Mouse (Mus musculus): ENCODE results near the gene Chst1.

Gene Chst1

DNA sequence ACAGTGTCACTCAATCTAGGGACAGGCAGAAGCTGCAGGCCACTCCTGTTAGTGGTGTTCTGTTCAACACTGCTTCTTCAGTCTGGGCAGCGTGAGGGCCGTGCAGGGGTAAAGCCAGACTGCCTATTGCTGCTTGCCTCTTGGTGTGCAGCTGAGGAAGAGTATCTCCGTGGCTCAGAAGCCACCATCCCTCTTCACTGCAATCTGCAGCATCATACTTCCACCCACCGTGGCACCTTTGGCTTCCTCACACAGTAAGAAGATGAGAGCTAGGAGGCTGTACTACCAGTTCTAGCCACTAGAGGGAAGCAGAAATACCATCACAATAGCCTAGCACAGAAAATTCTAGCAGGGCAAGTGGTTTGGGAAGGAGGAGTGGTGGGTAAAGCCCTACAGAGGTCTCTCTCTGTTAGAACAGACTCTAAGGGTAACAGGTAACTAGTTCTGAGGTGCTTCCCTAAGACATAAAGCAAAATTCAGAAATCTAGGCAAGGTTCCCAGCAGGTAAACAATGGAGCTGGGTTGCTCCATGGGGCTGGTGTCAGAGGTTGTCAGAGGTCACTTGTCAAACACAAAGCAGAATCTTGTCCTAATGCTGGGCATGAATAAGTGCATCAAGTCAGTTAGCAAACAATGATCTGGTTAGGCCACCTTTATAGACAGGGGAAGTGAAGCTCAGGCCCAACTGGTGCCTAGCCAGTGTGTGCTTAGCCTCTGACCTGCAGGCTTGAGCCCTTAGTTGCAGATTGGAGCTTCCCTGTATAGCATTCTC lies 9.5 kb downstream of the Chst1 start:
- in situ Hi-C loops (cut with MboI; ENCODE audit: unreplicated experiment in 2 of 2): no loop called here

DNA sequence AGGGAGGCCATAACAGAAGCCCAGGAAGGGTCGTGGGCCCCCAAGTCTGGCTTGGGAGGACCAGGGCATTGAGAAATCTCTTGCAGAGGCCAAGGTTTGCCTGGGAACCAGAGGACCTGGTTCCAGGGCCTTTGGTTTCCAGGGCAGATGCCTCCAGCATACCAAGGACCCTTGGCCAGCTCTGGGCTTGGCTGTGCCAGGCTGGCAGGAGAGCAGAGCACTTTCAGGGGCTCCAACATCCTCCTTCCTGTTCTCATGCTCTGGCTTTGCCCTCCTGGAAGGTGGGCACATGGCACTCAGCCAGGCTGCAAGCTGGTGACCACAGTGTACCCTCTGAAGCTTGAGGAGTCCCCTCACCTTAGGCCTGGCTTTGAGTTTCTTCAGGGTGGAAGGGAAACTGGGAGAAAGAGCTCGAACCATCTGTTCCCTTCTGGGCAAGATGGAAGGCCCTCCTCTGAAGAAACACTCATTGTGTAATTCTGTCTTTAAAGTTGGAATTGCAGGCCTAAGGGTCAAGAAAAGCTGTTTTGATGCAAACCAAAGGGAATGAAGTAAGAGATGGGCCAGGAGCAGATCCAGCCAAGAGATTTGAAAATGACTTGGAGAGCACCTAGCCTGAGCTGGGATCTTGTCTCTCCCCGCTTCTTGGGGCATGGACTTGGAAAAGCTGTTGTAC lies 10.3 kb downstream of the Chst1 start:
- in situ Hi-C loops (cut with MboI; ENCODE audit: unreplicated experiment in 2 of 2): no loop called here

DNA sequence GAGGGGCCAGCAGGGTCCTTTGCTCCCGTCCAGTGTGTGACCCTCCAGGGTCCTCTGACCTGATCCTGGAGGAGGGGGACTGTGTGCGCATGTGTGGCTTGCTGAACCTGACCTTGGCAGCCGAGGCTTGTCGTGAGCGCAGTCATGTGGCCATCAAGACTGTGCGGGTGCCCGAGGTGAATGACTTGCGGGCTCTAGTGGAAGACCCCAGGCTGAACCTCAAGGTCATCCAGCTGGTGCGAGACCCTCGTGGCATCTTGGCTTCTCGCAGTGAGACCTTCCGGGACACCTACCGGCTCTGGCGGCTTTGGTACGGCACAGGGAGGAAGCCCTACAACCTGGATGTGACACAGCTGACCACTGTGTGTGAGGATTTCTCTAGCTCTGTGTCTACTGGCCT lies 14.1 kb downstream of the Chst1 start:
- in situ Hi-C loops (cut with MboI; ENCODE audit: unreplicated experiment in 2 of 2): no loop called here

DNA sequence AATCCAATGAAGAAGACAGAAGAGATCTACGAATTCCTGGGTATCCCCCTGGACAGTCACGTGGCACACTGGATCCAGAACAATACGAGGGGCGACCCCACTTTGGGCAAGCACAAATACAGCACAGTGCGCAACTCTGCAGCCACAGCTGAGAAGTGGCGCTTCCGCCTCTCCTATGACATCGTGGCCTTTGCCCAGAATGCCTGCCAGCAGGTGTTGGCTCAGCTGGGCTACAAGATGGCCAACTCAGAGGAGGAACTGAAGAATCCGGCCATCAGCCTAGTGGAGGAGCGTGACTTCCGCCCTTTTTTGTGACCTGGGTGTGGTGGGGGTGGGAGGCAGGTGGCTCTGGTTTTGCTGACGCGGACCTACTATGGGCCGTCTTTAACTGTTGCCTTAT lies 14.6 kb downstream of the Chst1 start:
- in situ Hi-C loops (cut with MboI; ENCODE audit: unreplicated experiment in 2 of 2): no loop called here

DNA sequence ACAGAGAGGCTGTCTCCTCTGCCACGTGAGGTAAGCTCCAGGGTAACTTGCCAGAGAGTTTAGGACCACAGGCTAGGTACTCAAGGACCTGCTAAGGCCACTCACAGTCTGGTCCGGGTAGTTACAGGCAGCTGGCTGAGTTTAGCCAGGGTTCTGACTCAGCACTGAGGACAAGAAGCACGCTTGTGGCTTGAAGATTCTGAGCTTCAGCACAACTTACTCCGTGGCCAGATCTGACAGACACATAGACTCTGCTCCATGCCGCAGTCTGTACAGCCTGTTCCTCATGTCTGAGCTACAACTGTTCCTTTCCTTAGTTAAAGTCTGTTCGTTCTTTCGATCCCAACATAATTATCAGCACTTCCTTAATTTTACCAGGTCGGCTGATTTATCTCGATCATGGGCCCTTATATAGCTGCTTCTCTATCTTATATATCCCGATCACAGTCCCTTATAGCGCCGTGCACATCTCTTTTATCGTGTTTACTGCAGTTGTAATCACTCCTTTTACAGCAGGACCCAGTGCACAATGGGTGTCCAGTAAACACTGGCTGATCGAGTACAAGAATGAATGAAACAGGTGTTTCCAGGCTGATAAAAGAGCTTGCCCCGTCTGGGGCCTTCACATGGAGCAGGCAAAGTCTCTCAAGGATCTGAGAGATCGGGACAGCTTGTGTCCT lies 17.7 kb downstream of the Chst1 start:
- in situ Hi-C loops (cut with MboI; ENCODE audit: unreplicated experiment in 2 of 2): no loop called here

DNA sequence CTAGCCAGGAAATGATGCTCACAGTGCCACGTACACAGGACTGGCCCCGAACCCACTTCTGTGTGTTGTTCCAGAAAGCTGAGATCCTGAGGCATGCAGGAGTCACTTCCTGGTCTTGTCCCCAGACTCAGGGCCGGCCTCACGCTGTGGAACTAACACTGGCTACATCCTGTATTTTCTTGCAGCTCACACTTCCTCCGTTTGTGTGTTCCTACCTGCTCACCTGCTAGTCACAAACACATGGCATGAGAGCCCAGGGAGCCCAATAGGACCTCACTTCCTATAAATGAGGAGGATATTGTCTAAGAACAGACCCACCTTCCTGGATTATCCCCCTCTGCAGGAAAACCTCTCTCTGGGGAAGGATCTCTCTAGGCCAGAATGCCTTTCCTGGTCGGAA lies 18.5 kb downstream of the Chst1 start:
- in situ Hi-C loops (cut with MboI; ENCODE audit: unreplicated experiment in 2 of 2): no loop called here

DNA sequence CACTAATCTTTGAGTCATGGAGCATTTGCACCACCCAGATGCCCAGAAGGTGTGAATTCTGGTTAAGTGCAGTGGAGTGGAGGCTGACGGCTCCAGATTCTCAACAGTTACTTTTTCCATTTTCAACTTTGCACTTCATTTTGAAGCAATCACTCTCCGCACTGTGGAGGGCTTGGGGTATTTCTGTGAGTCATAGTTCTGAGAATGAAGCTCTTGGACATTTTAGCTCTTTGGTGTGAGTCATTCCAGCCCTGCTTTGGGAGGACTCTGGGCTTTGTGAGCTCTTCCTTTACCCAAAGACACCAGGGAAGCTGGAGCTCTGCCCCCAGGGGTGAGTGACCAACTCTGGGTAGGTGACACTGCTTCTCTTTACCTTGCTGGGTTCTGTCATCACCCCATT lies 28.1 kb downstream of the Chst1 start:
- in situ Hi-C loops (cut with MboI; ENCODE audit: unreplicated experiment in 2 of 2): no loop called here

DNA sequence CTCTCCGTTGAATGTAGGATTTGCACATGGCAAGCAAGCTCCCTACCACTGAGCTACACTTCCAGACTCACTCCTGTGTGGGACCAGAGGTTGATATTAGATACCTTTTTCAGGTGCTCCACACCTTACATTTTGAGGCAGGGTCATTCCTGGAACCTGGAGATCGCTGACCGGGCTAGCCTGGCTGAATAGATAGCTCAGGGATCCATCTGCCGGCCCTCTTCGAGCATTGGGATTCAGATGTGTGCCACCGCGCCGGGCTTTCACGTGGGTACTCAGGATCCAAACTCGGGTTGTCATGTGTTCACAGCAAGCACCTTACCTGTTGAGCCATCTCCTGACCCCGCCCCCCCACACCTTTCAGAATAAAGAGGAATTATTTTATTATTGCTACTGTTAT lies 31.3 kb downstream of the Chst1 start:
- in situ Hi-C loops (cut with MboI; ENCODE audit: unreplicated experiment in 2 of 2): no loop called here

DNA sequence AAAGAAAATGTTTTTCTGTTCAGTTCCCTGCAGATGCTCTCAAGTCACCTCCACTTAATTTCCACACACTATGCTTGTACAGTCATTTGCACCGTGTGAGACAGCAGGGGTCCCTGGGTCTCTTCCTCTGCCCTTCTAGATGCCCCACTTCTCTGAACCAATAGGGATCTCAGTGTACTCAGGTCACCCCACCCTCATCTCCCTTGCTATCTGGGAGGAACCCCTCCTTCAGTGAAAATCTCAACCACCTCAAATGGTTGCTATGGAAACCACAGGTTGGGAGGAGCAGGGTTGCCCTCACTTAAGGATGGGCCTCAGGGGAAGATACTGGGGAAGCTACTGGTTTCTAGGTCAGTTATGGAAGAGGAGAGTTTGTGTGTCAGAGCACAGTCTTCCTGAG lies 32.5 kb downstream of the Chst1 start:
- in situ Hi-C loops (cut with MboI; ENCODE audit: unreplicated experiment in 2 of 2): no loop called here

DNA sequence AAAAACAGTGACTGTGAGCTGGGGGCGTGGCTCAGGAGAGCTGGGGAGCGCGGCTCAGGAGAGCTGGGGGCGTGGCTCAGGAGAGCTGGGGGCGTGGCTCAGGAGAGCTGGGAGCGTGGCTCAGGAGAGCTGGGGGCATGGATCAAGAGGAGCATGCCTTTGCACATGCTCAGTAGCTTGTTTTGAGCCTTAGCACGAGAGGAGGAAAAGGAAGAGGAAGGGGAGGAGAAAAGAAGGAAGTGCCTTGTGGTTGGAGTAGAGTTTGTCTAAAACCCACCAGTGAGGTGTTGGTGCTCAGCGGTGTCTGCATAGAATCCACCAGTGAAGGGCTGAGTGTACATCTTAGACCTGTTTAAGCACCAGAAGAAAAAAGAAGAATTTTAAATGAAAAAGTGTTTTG lies 41.0 kb downstream of the Chst1 start:
- in situ Hi-C loops (cut with MboI; ENCODE audit: unreplicated experiment in 2 of 2): no loop called here

DNA sequence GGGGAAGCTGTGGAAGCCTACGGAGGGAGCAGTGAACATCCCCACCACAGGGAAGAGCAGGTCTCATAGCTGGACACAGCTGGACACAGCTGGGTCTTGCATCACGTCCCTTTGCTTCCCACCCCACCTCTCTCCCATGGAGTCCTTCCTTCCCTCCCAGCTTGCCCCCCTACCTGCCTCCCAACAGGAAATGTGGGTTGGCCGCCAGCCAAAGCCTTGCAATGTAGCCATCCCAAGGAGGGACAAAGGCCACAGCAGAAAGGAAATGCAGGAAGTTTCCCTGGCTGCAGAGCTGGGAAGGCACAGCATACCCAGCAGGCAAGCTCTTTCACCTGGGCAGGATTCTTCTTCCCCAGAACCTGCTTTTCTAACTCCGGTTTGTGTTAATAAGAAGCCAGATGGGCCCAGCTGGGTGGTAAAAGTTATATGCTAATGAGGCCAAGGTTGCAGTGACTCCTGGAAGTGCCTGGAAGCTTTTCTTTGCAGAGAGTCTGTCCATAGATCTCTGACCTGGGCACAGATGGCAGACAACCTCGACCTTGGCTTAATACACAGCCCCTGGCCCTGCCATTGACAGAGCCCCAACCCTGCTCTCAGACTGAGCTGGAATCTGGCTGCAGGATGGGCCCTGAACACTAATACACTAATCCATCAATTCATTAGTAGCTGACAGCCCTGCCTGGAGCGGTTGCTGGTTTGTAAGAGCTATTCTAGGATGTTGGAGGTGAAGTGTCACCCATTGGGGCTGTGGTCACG lies 46.0 kb downstream of the Chst1 start:
- in situ Hi-C loops (cut with MboI; ENCODE audit: unreplicated experiment in 2 of 2): no loop called here

DNA sequence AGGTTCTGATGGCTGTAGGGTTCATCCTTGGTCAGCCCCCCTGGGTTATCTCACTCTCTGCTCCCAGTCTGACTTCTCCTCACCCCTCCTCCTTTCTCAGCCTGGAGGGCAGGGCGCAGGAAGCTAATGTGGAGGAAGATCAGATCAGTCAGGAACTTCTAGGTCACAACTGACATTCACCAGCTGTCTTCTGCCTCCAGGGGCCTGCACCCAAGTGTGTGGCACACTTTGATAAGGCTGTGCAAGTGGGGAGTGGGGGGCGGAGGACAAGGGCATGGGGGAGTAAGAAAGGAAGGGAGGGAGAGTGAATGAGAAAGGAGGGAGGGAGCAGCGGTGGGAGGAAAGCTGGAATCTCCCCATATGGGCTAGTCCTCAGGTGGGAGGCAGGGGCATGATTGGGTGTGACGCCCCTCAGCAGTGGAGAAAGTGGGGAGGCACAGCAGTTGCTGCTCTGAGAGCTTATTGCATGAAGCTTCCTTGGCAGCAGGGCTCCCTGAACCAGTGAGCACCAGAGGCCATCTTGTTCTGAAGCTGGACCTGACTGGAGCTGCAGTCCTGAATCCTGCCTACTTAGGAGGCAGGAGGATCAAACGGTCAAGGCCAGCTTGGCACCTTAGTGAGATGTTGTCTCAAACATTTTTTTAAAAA lies 49.8 kb downstream of the Chst1 start:
- in situ Hi-C loops (cut with MboI; ENCODE audit: unreplicated experiment in 2 of 2): no loop called here

DNA sequence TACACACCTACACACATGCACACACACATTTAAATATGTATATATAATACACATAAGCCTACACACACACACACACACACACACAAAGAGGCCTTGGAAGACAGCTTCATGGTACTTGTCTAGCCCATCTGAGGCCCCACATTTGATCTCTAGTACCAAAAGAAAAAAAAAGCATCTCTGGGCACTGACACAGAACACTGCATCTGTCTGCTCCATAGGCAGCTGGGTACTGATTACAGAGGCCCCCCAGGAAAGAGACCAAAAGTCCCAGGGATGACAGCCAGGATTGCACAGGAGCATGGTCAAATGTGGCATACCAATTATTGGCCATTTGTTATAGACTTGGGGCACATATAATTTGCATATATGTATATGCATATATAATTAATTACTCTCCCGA lies 50.9 kb downstream of the Chst1 start:
- in situ Hi-C loops (cut with MboI; ENCODE audit: unreplicated experiment in 2 of 2): no loop called here

DNA sequence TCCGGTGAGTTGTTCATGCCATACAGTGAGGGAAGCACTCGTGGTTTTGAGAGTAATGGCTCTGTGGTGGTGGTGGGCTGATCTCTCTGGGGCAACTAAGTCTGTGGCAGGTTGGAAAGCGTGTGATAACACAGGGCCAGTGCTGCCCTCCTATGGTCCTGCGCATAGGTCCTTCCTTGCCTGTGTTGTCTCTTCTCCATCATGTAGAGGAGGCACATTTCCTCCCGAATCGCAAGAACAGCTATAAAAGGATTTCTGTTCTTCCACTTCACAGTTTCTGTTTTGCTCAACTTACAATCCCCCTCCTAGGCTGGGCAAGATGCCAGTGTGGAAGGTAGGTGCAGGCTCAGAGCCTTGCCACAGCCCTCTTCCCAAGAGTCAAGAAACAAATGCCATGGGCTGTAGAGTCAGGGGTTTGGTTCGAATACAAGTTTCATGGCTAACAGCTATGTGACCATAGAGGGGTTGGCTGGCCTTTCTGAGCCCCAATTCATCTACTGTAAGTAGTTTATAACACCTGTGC lies 51.8 kb downstream of the Chst1 start:
- in situ Hi-C loops (cut with MboI; ENCODE audit: unreplicated experiment in 2 of 2): no loop called here

DNA sequence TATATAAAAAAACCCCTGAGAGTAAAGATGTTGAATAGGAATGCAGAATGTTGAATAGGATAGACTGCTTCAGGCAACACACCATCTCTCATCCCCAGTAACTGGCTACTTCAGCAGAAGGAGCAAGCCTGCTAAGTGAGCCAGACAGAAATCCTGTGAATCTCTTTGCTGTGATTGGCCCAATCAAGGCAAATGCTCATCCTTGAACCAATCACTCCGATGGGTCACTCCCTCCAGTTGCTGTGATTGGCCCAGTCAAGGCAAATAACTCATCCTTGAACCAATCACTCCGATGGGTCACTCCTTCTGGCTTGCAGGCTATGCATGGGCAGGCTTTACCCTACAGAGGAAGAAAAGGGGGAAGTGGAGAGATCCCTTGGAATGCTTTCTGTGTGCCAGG lies 57.7 kb downstream of the Chst1 start:
- in situ Hi-C loops (cut with MboI; ENCODE audit: unreplicated experiment in 2 of 2): no loop called here

DNA sequence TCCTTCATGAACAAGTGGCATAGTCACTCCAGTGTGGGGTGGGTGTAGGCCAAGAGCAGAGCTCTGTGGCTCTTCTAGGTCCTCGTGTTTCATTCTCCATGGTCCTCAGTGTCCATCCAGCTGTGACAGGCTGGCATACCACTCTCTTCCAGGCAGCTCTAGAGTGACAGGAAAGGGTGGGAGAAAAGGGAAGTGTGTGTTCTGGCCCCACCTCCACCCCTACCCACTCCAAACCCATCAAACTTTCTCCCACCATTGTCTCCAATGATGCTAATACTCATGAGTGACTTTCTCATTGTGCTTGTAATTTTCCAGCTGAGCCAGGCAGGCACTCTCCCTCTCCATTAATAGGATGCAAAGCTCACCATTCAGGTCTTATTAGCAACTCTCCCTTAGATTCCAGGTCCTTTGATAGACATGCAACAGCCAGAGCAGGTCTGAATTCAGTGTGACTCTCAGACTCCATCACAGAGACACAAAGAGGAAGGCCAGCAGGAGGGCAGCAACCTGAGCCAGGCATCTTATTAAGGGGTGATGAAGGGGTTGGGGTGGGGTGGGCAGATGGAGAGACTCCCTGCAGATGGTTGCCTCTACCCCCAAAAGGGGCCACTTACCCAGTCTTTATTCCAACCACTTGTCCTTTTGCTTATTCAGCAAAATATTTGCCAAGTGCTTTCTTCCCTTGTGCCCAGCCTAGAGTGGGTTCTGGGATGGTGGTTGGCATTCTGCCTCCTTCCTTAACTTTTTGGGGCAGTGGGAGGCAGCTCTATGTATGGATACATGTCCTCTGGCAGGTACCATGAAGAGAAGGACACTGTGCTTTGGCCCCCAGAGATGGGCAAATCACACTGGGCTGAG lies 59.0 kb downstream of the Chst1 start:
- in situ Hi-C loops (cut with MboI; ENCODE audit: unreplicated experiment in 2 of 2): no loop called here

DNA sequence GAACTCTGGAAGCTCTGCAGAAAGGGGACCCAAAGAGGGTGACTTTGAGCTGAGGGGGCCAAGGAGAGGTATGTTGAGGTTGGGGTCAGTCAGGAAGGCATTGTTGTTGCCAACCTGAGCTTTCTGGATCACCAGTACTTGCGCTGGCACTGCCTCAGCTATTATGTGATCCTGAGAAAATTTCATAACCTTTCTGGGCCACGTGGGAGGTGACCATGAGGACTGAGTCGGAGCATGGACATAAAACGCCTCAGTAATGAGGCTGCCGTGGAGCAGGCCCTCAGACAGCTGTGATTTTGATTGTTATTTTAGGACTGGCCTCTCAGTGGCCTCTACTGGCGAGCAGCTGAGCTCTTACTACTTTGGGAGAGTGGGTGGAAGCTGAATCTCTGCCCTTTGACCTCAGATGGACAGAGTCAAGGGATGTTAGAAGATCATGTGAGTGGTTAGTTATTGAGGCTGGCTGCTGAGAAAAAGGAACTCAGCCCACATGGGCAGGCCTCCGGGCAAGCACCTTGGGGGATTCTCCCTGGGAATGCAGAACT lies 60.1 kb downstream of the Chst1 start:
- in situ Hi-C loops (cut with MboI; ENCODE audit: unreplicated experiment in 2 of 2): no loop called here

DNA sequence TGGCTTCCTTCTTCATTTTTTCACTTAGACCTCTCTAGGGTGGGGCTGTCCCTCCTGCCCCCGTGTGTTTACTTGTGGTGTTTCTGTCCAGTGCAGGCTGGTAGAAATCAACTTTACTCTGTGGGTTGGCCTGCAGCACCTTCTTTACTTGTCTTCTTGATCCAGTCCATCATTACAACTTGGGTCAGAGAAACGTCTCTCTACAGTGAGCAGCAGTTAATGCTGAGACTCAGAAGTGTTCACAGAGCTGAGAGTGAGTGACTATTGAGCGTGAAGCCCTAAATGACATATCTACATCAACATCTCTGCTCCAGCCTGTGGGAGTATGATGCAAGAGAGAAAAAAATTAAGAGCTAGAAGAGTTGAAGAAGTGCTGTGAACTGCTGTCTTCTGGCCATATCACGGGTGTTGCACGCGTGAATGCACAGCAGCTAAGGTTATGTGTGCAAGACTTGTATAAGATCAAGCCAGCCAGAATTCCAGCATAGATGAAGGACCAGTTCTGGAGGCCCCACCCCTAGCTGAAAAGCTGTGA lies 63.1 kb downstream of the Chst1 start:
- in situ Hi-C loops (cut with MboI; ENCODE audit: unreplicated experiment in 2 of 2): no loop called here

Data from v-Abl transformed pro-B cells (cell line).